24 mouse cellular contexts compared by ENCODE assay signal in the genomic region with DNA sequence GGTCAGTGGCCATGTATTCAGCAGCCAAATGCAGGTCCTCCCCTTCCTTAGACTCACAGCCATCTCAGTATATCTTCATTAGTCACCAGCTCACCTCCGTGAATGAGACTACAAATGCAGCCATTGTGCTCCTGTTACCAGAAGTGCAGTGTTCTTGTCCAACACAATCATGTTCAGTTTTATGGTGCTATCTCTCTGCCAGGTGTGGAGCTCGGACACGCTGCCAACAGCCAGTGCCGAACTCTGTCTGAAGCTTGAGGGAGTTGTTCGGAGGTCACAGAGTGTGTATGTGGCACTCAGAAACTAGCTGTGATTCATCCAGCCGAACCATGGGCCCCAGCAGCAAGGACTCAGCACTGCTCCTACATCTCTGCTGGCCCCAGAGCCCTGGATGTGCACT.
A peak's percentile ranks its signal among the peaks of the same experiment; 100 is the strongest.
DNase-seq lines count a peak whose midpoint lies in the region; ATAC-seq lines count a peak whose summit lies in the region.
"Had no signal": no experiment of that assay in that cellular context is flagged by ENCODE, and none has a peak within 500 bp of the region (broad histone marks: within the 10 kb centered on the region; RNA-seq: fewer than 3 reads in every experiment).

No protein-coding gene starts in this region.

- no peak overlapping the region for H3K4me2 ChIP-seq in heart, embryonic 11.5 days
- H3K4me2 ChIP-seq: hindbrain, embryonic 12.5 days; intestine, embryonic 15.5 days had no signal

- no peaks in the 10 kb centered on the region for H3K27me3 ChIP-seq in heart, embryonic 11.5 days (ENCODE audit: control insufficient read depth, insufficient read depth, low read length)
- H3K27me3 ChIP-seq: hindbrain, embryonic 12.5 days; intestine, embryonic 15.5 days had no signal

- H3K27ac ChIP-seq in heart, embryonic 11.5 days (ENCODE audit: low read depth, low read length): no peak overlapping the region
- H3K27ac ChIP-seq: gastrocnemius, adult 2 months; heart, adult 2 months; heart, embryonic 10.5 days; hindbrain, embryonic 12.5 days; intestine, embryonic 15.5 days had no signal

- no peaks in the 10 kb centered on the region for H3K36me3 ChIP-seq in heart, embryonic 11.5 days (ENCODE audit: control insufficient read depth, insufficient read depth, low read length)
- H3K36me3 ChIP-seq: heart, embryonic 10.5 days; hindbrain, embryonic 12.5 days; intestine, embryonic 15.5 days had no signal

- no peak overlapping the region for H3K9ac ChIP-seq in heart, embryonic 11.5 days (ENCODE audit: low read depth, low read length)
- H3K9ac ChIP-seq: forebrain, postnatal 0 days; hindbrain, embryonic 12.5 days; intestine, embryonic 15.5 days had no signal

- no peak overlapping the region for H3K4me3 ChIP-seq in heart, embryonic 11.5 days (ENCODE audit: low read depth, low read length)
- H3K4me3 ChIP-seq: gastrocnemius, adult 2 months; heart, adult 2 months; heart, embryonic 10.5 days; hindbrain, embryonic 12.5 days; intestine, embryonic 15.5 days had no signal

- DNase-seq in heart, adult 11 months: peak; percentile 74
- peak; percentile 26 for DNase-seq in adrenal gland, postnatal 10 days
- DNase-seq in adrenal gland, postnatal 25 days: peak; percentile 26
- DNase-seq in gonadal fat pad, adult 2 months (ENCODE audit: low read depth): peak; percentile 89
- no peak for DNase-seq in retina, embryonic 14.5 days (ENCODE audit: low spot score)
- no peak for DNase-seq in layer of hippocampus, postnatal 14 days (ENCODE audit: low spot score in 2 of 2)
- DNase-seq in kidney, postnatal 4 days: no peak
- DNase-seq: cerebellum, adult 11 months; cerebellum, adult 8-10 months; cerebellum, postnatal 10 days; cerebellum, postnatal 36 days; forebrain, postnatal 0 days; gastrocnemius, adult 2 months; gastrocnemius, postnatal 14 days; heart, adult 2 months; kidney, adult 11 months had no signal

- H3K9me3 ChIP-seq in heart, embryonic 11.5 days (replicated peaks; ENCODE audit: control insufficient read depth, low read length): no peaks in the 10 kb centered on the region
- H3K9me3 ChIP-seq: heart, embryonic 10.5 days; hindbrain, embryonic 12.5 days; intestine, embryonic 15.5 days had no signal

- ATAC-seq in heart, embryonic 11.5 days (replicated peaks; ENCODE audit: insufficient number of reproducible peaks, low FRiP score, low TSS enrichment): no peak
- ATAC-seq: activated CD4-positive, CD25-positive, alpha-beta regulatory T cell, adult 4 months; CD4-positive, CD25-positive, alpha-beta regulatory T cell, adult 4 months; forebrain, embryonic 14.5 days; forebrain, postnatal 0 days; hindbrain, embryonic 16.5 days; intestine, embryonic 15.5 days had no signal

- WGBS in heart, embryonic 11.5 days (ENCODE audit: insufficient replicate concordance): 79% methylated on average over 6 of the region's 6 CpGs

- H3K4me1 ChIP-seq in heart, embryonic 11.5 days (ENCODE audit: control insufficient read depth, insufficient read depth, low read length): no peaks in the 10 kb centered on the region
- H3K4me1 ChIP-seq: heart, embryonic 10.5 days; hindbrain, embryonic 12.5 days; intestine, embryonic 15.5 days had no signal

Comparison
In these comparisons a context has a peak if more than half of its experiments do, and no peak if none do; other contexts are left out.
1. DNase-seq: peak in heart, adult 11 months (single experiment), adrenal gland, postnatal 10 days (single experiment), adrenal gland, postnatal 25 days (single experiment) and gonadal fat pad, adult 2 months (single experiment); none in retina, embryonic 14.5 days (single experiment), layer of hippocampus, postnatal 14 days (0 of 2) and kidney, postnatal 4 days (0 of 2).